28 mouse cellular contexts compared by ENCODE assay signal in genomic region chr13:41568421-41568820, GRCm38 (mm10). TPM values are rescaled to one million over a fixed set of nuclear protein-coding genes. Genes with fewer than 3 reads are reported as not detected.
DNase-seq lines count a peak whose midpoint lies in the region; ATAC-seq lines count a peak whose summit lies in the region.
"Had no signal": no experiment of that assay in that cellular context is flagged by ENCODE, and none has a peak within 500 bp of the region (broad histone marks: within the 10 kb centered on the region; RNA-seq: fewer than 3 reads in every experiment).

No protein-coding gene starts in this region.

- no peak for ATAC-seq in midbrain, embryonic 11.5 days (ENCODE audit: low FRiP score)
- no peak for ATAC-seq in midbrain, embryonic 16.5 days
- ATAC-seq in embryonic facial prominence, embryonic 11.5 days (replicated peaks; ENCODE audit: insufficient number of reproducible peaks, low FRiP score, low TSS enrichment, low read depth): no peak
- ATAC-seq in forebrain, embryonic 15.5 days (replicated peaks): no peak
- ATAC-seq: forebrain, embryonic 16.5 days; hindbrain, postnatal 0 days; inflammation-experienced regulatory T-cells, adult 6 months; intestine, embryonic 16.5 days; Patski had no signal

- WGBS in midbrain, embryonic 11.5 days: 76% methylated on average over 3 of the region's 3 CpGs
- WGBS in midbrain, embryonic 16.5 days: 91% methylated on average over 3 of the region's 3 CpGs
- 36% methylated on average over 3 of the region's 3 CpGs for WGBS in embryonic facial prominence, embryonic 11.5 days
- 90% methylated on average over 3 of the region's 3 CpGs for whole genome bisulfite sequencing in forebrain, embryonic 15.5 days

- H3K27me3 ChIP-seq in midbrain, embryonic 11.5 days (ENCODE audit: control insufficient read depth, insufficient read depth, low read length): no peaks in the 10 kb centered on the region
- H3K27me3 ChIP-seq in midbrain, embryonic 16.5 days (ENCODE audit: control insufficient read depth, insufficient read depth, low read depth, low read length): no peaks in the 10 kb centered on the region
- no peaks in the 10 kb centered on the region for H3K27me3 ChIP-seq in embryonic facial prominence, embryonic 11.5 days (ENCODE audit: control insufficient read depth, insufficient read depth, low read length)
- H3K27me3 ChIP-seq in forebrain, embryonic 15.5 days: no peaks in the 10 kb centered on the region; the same call in 1 of the 2 replicates
- H3K27me3 ChIP-seq: embryonic facial prominence, embryonic 15.5 days; Patski had no signal

- H3K4me2 ChIP-seq in midbrain, embryonic 11.5 days: no peak overlapping the region
- no peak overlapping the region for H3K4me2 ChIP-seq in midbrain, embryonic 16.5 days (ENCODE audit: low read length)
- no peak overlapping the region for H3K4me2 ChIP-seq in embryonic facial prominence, embryonic 11.5 days (ENCODE audit: low read depth, low read length)
- no peak overlapping the region for H3K4me2 ChIP-seq in forebrain, embryonic 15.5 days (replicated peaks)
- H3K4me2 ChIP-seq: embryonic facial prominence, embryonic 15.5 days; forebrain, embryonic 12.5 days; heart, embryonic 13.5 days; hindbrain, embryonic 14.5 days had no signal

- no peak overlapping the region for H3K27ac ChIP-seq in midbrain, embryonic 11.5 days (ENCODE audit: low read depth, low read length)
- H3K27ac ChIP-seq in midbrain, embryonic 16.5 days (ENCODE audit: low read length): no peak overlapping the region
- H3K27ac ChIP-seq in embryonic facial prominence, embryonic 11.5 days (replicated peaks; ENCODE audit: low read depth, low read length): no peak overlapping the region
- no peak overlapping the region for H3K27ac ChIP-seq in forebrain, embryonic 15.5 days (replicated peaks)
- H3K27ac ChIP-seq: embryonic facial prominence, embryonic 15.5 days; forebrain, embryonic 12.5 days; heart, adult 2 months; heart, embryonic 10.5 days; heart, embryonic 13.5 days; hindbrain, embryonic 14.5 days; hindbrain, postnatal 0 days had no signal

- H3K4me1 ChIP-seq in midbrain, embryonic 11.5 days (ENCODE audit: control insufficient read depth, insufficient read depth, low read length): peaks cover 2% of the 10 kb centered on the region; the same call in 1 of the 2 replicates
- peaks cover 3% of the 10 kb centered on the region for H3K4me1 ChIP-seq in midbrain, embryonic 16.5 days (ENCODE audit: control insufficient read depth, insufficient read depth, low read length)
- H3K4me1 ChIP-seq in embryonic facial prominence, embryonic 11.5 days (ENCODE audit: control insufficient read depth, insufficient read depth, low read length): no peaks in the 10 kb centered on the region
- peaks cover 13% of the 10 kb centered on the region for H3K4me1 ChIP-seq in forebrain, embryonic 15.5 days
- H3K4me1 ChIP-seq: heart, embryonic 10.5 days had no signal

- H3K9ac ChIP-seq in midbrain, embryonic 11.5 days (ENCODE audit: low read length): no peak overlapping the region
- H3K9ac ChIP-seq in midbrain, embryonic 16.5 days (ENCODE audit: low read depth, low read length): no peak overlapping the region
- no peak overlapping the region for H3K9ac ChIP-seq in embryonic facial prominence, embryonic 11.5 days (replicated peaks; ENCODE audit: low read length)
- no peak overlapping the region for H3K9ac ChIP-seq in forebrain, embryonic 15.5 days (replicated peaks)
- H3K9ac ChIP-seq: embryonic facial prominence, embryonic 15.5 days; forebrain, embryonic 12.5 days; heart, embryonic 13.5 days; hindbrain, embryonic 14.5 days had no signal

- peak; percentile 12 for DNase-seq in embryo, embryonic 9.5 days (ENCODE audit: extremely low spot score)
- no peak for DNase-seq in embryo, embryonic 10 days (ENCODE audit: low spot score)
- DNase-seq in midbrain, embryonic 11.5 days (ENCODE audit: low spot score, missing footprints): peak; percentile 57
- DNase-seq in embryonic facial prominence, embryonic 11.5 days (ENCODE audit: low spot score): peak; percentile 63
- DNase-seq in ovary, postnatal 36 days (ENCODE audit: low spot score): no peak
- DNase-seq: adrenal gland, postnatal 10 days; adrenal gland, postnatal 36 days; cerebellum, adult 18-20 months; cerebellum, adult 9-10 months; cerebellum, postnatal 14 days; gastrocnemius, postnatal 10 days; gastrocnemius, postnatal 36 days; heart, adult 2 months; heart, postnatal 14 days; heart, postnatal 4 days had no signal

- no peaks in the 10 kb centered on the region for H3K9me3 ChIP-seq in midbrain, embryonic 11.5 days (ENCODE audit: control insufficient read depth, low read length)
- H3K9me3 ChIP-seq in midbrain, embryonic 16.5 days (replicated peaks; ENCODE audit: control insufficient read depth, low read length, poor library complexity, severe bottlenecking): no peaks in the 10 kb centered on the region
- H3K9me3 ChIP-seq in embryonic facial prominence, embryonic 11.5 days (replicated peaks; ENCODE audit: control insufficient read depth, low read length): no peaks in the 10 kb centered on the region
- no peaks in the 10 kb centered on the region for H3K9me3 ChIP-seq in forebrain, embryonic 15.5 days
- H3K9me3 ChIP-seq: embryonic facial prominence, embryonic 15.5 days; forebrain, embryonic 12.5 days; heart, embryonic 10.5 days; heart, embryonic 13.5 days had no signal

- no peaks in the 10 kb centered on the region for H3K36me3 ChIP-seq in midbrain, embryonic 11.5 days (ENCODE audit: control insufficient read depth, insufficient read depth, low read length)
- H3K36me3 ChIP-seq in midbrain, embryonic 16.5 days (ENCODE audit: control insufficient read depth, insufficient read depth, low read length): no peaks in the 10 kb centered on the region
- H3K36me3 ChIP-seq in embryonic facial prominence, embryonic 11.5 days (replicated peaks; ENCODE audit: control insufficient read depth, insufficient read depth, low read depth, low read length): no peaks in the 10 kb centered on the region
- no peaks in the 10 kb centered on the region for H3K36me3 ChIP-seq in forebrain, embryonic 15.5 days
- H3K36me3 ChIP-seq: embryonic facial prominence, embryonic 15.5 days; forebrain, embryonic 12.5 days; heart, embryonic 10.5 days; heart, embryonic 13.5 days had no signal

- H3K4me3 ChIP-seq in midbrain, embryonic 11.5 days (ENCODE audit: low read depth, low read length): no peak overlapping the region
- no peak overlapping the region for H3K4me3 ChIP-seq in midbrain, embryonic 16.5 days (ENCODE audit: low read depth, low read length)
- H3K4me3 ChIP-seq in embryonic facial prominence, embryonic 11.5 days (ENCODE audit: low read depth, low read length): no peak overlapping the region
- H3K4me3 ChIP-seq in forebrain, embryonic 15.5 days: no peak overlapping the region
- H3K4me3 ChIP-seq: embryonic facial prominence, embryonic 15.5 days; erythroblast, embryonic 14.5 days; forebrain, embryonic 12.5 days; heart, adult 2 months; heart, embryonic 10.5 days; heart, embryonic 13.5 days had no signal

RNA-seq across cellular contexts. Expression of gene Tmem170b, which starts 37.3 kb away (rescaled TPM):
- 23.8 and 25.9 TPM in 2 replicates for polyA plus RNA-seq in midbrain, embryonic 11.5 days (2014; fragmentation: Nextera tagmentation; extraction: Ambion mirVana)
- 52.2 and 56.4 TPM in 2 replicates for polyA plus RNA-seq in midbrain, embryonic 16.5 days (2015; fragmentation: Nextera tagmentation; extraction: Ambion mirVana)
- 11.5 and 12.9 TPM in 2 replicates for polyA plus RNA-seq in embryonic facial prominence, embryonic 11.5 days (2014; fragmentation: Nextera tagmentation; extraction: Ambion mirVana)
- polyA plus RNA-seq in forebrain, embryonic 15.5 days (2015; fragmentation: Nextera tagmentation; extraction: Ambion mirVana): 43.4 and 46.0 TPM in 2 replicates

Comparison
In these comparisons a context has a peak if more than half of its experiments do, and no peak if none do; other contexts are left out.
1. DNase-seq: peak in embryo, embryonic 9.5 days (single experiment), midbrain, embryonic 11.5 days (single experiment) and embryonic facial prominence, embryonic 11.5 days (single experiment); none in embryo, embryonic 10 days (single experiment) and ovary, postnatal 36 days (single experiment).